Mouse (Mus musculus) stomach, embryonic 14.5 days (tissue): Measurements from ENCODE around the gene Gm9970. TPM values are rescaled to one million over a fixed set of nuclear protein-coding genes. Genes with fewer than 3 reads are reported as not detected.

Experiments
- ATAC-seq: fragments of 200-750 bp; cut with Nextera tagmentation; 2 replicates; pipeline ENCODE4 v1.8.0; 2017; ENCODE audit warnings: low read depth, moderate TSS enrichment; ENCODE audit not compliant: insufficient number of reproducible peaks, insufficient read depth, low FRiP score
- H3K27ac ChIP-seq: fragments of 300-500 bp; sonication (generic); 2 replicates; pipeline ENCODE4 v1.5.1; 2014; ENCODE audit warnings: mild to moderate bottlenecking, low read length, moderate library complexity, mixed read lengths
- H3K27me3 ChIP-seq: fragments of 300-500 bp; sonication (generic); 2 replicates; pipeline ENCODE4 v1.6.1; 2014; ENCODE audit warnings: low read length, control low read depth, mixed read lengths; ENCODE audit not compliant: control insufficient read depth, insufficient read depth
- H3K36me3 ChIP-seq: fragments of 300-500 bp; sonication (generic); 2 replicates; pipeline ENCODE4 v1.6.1; 2014; ENCODE audit warnings: mild to moderate bottlenecking, control low read depth, low read length, moderate library complexity, mixed read lengths; ENCODE audit not compliant: control insufficient read depth, insufficient read depth
- H3K4me1 ChIP-seq: fragments of 300-500 bp; sonication (generic); 2 replicates; pipeline ENCODE4 v1.6.1; 2014; ENCODE audit warnings: low read length, control low read depth, mixed read lengths; ENCODE audit not compliant: control insufficient read depth, insufficient read depth
- H3K4me2 ChIP-seq: fragments of 300-500 bp; sonication (generic); replicated peaks from 2 replicates; pipeline ENCODE4 v1.6.1; 2014; ENCODE audit warnings: low read depth, low read length, control low read depth
- H3K4me3 ChIP-seq: fragments of 300-500 bp; sonication (generic); 2 replicates; pipeline ENCODE4 v1.5.1; 2014; ENCODE audit warnings: low read depth, low read length, control low read depth
- H3K9ac ChIP-seq: fragments of 300-500 bp; sonication (generic); replicated peaks from 2 replicates; pipeline ENCODE4 v1.6.1; 2014; ENCODE audit warnings: low read depth, mild to moderate bottlenecking, control low read depth, low read length, moderate library complexity, mixed read lengths
- H3K9me3 ChIP-seq: fragments of 300-500 bp; sonication (generic); 2 replicates; pipeline ENCODE4 v1.6.1; 2016; ENCODE audit warnings: low read depth, low read length, control low read depth; ENCODE audit not compliant: control insufficient read depth
- WGBS: fragments of 180-500 bp; shearing (Covaris S2); extraction: QIAGEN DNeasy Blood & Tissue Kit; methylation state at CpG from one replicate; pipeline ENCODE4 v1.1.7; 2014; 5-methylcytosine and 5-hydroxymethylcytosine counted together
- polyA plus RNA-seq: library from polyadenylated mRNA; unstranded; fragments of >200 nt; fragmentation: Nextera tagmentation; extraction: Ambion mirVana; gene quantifications from 2 replicates; pipeline ENCODE4 v1.2.1, GENCODE M21; 2014

Gm9970 gene
- polyA plus RNA-seq, 1 experiment from 2014 or later: 0.51 TPM

DNA sequence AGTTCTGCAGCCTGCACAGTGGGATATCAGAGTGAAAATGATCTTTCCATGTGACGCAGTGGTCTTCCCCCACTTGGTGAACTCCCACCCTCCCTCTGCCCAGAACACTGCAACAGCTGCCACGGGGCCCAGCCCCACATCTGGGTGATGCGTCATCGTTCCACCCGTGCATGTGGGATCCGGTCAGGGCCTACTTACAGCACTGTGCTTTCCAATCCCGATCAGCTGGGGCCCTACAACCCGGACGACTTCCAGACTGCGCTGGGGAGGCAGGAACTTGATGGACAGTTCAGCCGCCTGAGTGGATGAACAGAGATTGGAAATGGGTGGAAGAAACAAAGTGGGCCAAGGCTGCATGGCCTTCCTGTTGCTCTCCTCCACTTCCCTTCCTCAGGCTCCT is 16.6 kb upstream of the Gm9970 start:
- H3K4me2 ChIP-seq: no peak overlapping the region
- no peak overlapping the region for H3K9ac ChIP-seq
- 78% methylated on average over 11 of the region's 11 CpGs for WGBS
- H3K4me1 ChIP-seq: no peaks in the 10 kb centered on the region
- no peak overlapping the region for H3K4me3 ChIP-seq
- ATAC-seq: no peak
- no peak overlapping the region for H3K27ac ChIP-seq
- peaks cover 46% of the 10 kb centered on the region for H3K36me3 ChIP-seq
- H3K9me3 ChIP-seq: no peaks in the 10 kb centered on the region
- no peaks in the 10 kb centered on the region for H3K27me3 ChIP-seq

- Histone ChIP-seq H3K9ac (no peak overlapping the region), H3K27ac (no peak overlapping the region), H3K9me3 (no peaks in the 10 kb centered on the region), H3K4me1 (peaks cover 4% of the 10 kb centered on the region; the same call in 1 of the 2 replicates), H3K36me3 (peaks cover 48% of the 10 kb centered on the region), H3K27me3 (no peaks in the 10 kb centered on the region), H3K4me2 (no peak overlapping the region), H3K4me3 (no peak overlapping the region)
- ATAC-seq: no peak
- WGBS: 87% methylated on average over 2 of the region's 2 CpGs
Observed at GRCm38 (mm10) chr5:31255971-31256370, 14.9 kb upstream of the Gm9970 start.

DNA sequence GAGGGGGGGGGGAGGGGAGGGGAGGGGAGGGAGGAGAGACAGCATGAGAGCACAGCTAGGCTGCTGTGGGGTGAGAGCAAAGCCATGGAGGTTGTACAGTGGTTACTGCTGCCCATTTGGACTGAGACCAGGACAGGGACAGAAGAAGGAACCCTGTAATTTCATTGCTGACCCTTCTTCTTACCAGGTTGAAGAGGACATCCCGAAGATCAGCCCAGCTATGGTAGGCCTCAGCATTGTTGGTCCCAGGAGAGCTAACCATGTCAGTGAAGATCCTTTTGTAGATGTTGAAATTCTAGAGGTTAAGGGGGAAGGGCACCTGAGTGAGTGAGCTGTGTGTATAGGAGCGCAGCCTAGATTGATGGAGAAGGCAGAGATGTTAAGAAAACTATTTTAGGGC is 14.3 kb upstream of the Gm9970 start:
- Histone ChIP-seq H3K9me3 (no peaks in the 10 kb centered on the region), H3K9ac (no peak overlapping the region), H3K36me3 (peaks cover 48% of the 10 kb centered on the region), H3K4me3 (no peak overlapping the region), H3K27ac (no peak overlapping the region), H3K4me2 (no peak overlapping the region), H3K27me3 (no peaks in the 10 kb centered on the region), H3K4me1 (peaks cover 9% of the 10 kb centered on the region; the same call in 1 of the 2 replicates)
- WGBS: 86% methylated on average over 2 of the region's 2 CpGs
- no peak for ATAC-seq

GRCm38 (mm10) chr5:31254901-31255300 is 13.9 kb upstream of the Gm9970 start:
- WGBS: 85% methylated on average over 8 of the region's 8 CpGs
- no peak overlapping the region for H3K4me2 ChIP-seq

DNA sequence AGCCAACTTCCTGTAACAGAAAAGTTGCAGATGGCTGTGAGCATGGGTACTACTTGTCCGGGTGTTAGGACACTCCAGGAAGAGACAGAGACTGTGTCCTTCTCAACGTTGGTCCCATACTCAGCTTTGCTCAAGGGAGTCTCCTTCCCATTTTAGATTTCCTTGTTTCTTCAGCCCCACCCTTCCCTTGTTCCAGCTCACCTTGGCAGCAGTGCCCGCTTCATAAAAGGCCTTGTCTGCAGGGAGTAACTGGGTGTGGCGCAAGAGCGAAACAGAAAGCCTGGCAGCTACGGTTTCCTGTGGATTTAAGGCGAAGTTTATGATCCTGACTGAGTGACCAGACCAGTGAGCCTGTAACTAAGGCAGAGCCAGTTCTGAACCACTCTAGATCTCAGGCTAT is 13.4 kb upstream of the Gm9970 start:
- H3K9me3 ChIP-seq: no peaks in the 10 kb centered on the region
- H3K9ac ChIP-seq: no peak overlapping the region
- WGBS: 69% methylated on average over 7 of the region's 7 CpGs
- no peak overlapping the region for H3K4me2 ChIP-seq
- H3K4me3 ChIP-seq: no peak overlapping the region
- H3K36me3 ChIP-seq: peaks cover 48% of the 10 kb centered on the region
- H3K27me3 ChIP-seq: no peaks in the 10 kb centered on the region
- ATAC-seq: peak; percentile 24; the same call in 1 of the 2 replicates
- H3K4me1 ChIP-seq: peaks cover 9% of the 10 kb centered on the region; the same call in 1 of the 2 replicates
- H3K27ac ChIP-seq: peak overlapping the region; percentile 62; the same call in 1 of the 2 replicates

More at GRCm38 (mm10) chr5:31254901-31255300, 13.9 kb upstream of the Gm9970 start:
- no peak overlapping the region for H3K9ac ChIP-seq
- peaks cover 9% of the 10 kb centered on the region; the same call in 1 of the 2 replicates for H3K4me1 ChIP-seq
- H3K4me3 ChIP-seq: no peak overlapping the region
- H3K9me3 ChIP-seq: no peaks in the 10 kb centered on the region
- peaks cover 48% of the 10 kb centered on the region for H3K36me3 ChIP-seq
- ATAC-seq: no peak
- H3K27me3 ChIP-seq: no peaks in the 10 kb centered on the region
- H3K27ac ChIP-seq: no peak overlapping the region

GRCm38 (mm10) chr5:31253806-31254205 is 12.8 kb upstream of the Gm9970 start:
- Histone ChIP-seq H3K36me3 (peaks cover 46% of the 10 kb centered on the region), H3K27me3 (no peaks in the 10 kb centered on the region), H3K9me3 (no peaks in the 10 kb centered on the region), H3K4me1 (peaks cover 9% of the 10 kb centered on the region; the same call in 1 of the 2 replicates), H3K4me3 (no peak overlapping the region), H3K27ac (peak overlapping the region; percentile 62; the same call in 1 of the 2 replicates), H3K4me2 (0 out of 2 replicates have a peak overlapping the region, but pooled peaks have one; percentile 44), H3K9ac (no peak overlapping the region)
- ATAC-seq: no peak
- 96% methylated on average over 8 of the region's 8 CpGs for WGBS

DNA sequence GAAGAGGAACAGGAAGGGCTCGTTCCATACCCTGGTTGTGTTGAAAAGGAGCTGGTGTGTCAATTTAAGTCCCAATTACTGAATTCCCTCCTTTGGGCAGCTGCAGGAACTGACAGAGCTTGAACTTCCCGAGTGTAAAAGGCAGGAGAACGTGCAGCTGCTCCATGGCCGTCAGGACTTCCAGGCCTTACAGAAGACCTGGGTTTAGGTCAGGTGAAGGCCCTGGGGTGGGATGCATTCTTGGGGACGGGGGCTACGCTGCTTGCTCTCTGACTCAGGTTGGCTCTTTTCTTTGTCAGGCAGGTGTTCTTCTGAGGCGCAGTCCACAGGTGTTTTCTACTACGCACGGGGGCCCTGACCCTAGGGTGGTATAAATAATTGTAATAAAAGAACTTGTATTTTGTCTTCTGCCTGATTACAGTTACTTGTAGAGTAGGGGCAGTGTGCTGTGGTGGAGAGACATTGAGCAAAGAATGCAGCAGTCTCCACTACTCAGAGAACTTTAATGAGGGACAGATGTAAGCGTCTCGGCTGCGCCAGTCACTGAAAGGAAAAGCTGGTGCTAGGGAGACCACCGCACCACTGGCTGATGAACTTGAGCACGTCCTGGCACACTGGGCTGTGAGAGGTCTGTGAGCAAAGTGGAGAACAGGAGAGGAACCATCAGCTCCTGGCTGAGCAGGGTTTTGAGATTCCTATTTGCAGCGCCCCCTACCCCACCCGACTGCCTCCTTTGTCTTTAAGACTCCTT is 11.9 kb upstream of the Gm9970 start:
- no peaks in the 10 kb centered on the region for H3K9me3 ChIP-seq
- WGBS: 71% methylated on average over 16 of the region's 16 CpGs
- H3K9ac ChIP-seq: no peak overlapping the region; the same call in 1 of the 2 replicates
- peak overlapping the region; percentile 11; the same call in 1 of the 2 replicates for H3K27ac ChIP-seq
- H3K4me2 ChIP-seq: peak overlapping the region; percentile 44
- H3K27me3 ChIP-seq: no peaks in the 10 kb centered on the region
- H3K36me3 ChIP-seq: peaks cover 50% of the 10 kb centered on the region
- H3K4me1 ChIP-seq: peaks cover 9% of the 10 kb centered on the region; the same call in 1 of the 2 replicates
- H3K4me3 ChIP-seq: peak overlapping the region; percentile 35
- no peak for ATAC-seq

- peak; percentile 15; the same call in 1 of the 2 replicates for ATAC-seq
Observed at GRCm38 (mm10) chr5:31252151-31252550, 11.1 kb upstream of the Gm9970 start.

More at GRCm38 (mm10) chr5:31252151-31252550, 11.1 kb upstream of the Gm9970 start:
- Histone ChIP-seq H3K4me2 (peak overlapping the region; percentile 44), H3K27me3 (no peaks in the 10 kb centered on the region), H3K36me3 (peaks cover 56% of the 10 kb centered on the region), H3K27ac (peak overlapping the region; percentile 80), H3K4me3 (peak overlapping the region; percentile 35), H3K9ac (peak overlapping the region; percentile 52), H3K9me3 (no peaks in the 10 kb centered on the region), H3K4me1 (peaks cover 9% of the 10 kb centered on the region; the same call in 1 of the 2 replicates)
- WGBS: 39% methylated on average over 9 of the region's 10 CpGs
